Mouse (Mus musculus): ENCODE results near the gene H3f3a.

- TF ChIP-seq CTCF (IDR thresholded peaks at IDR 0.05) (peak; percentile 62), EP300 (IDR thresholded peaks at IDR 0.05) (no peak)
Measured at GRCm38 (mm10) chr1:180774664-180775063, 39.1 kb downstream of the H3f3a start.

All from lung, postnatal 0 days (tissue).